Mouse (Mus musculus): ENCODE data around the gene Usp29. TPM values are rescaled to one million over a fixed set of nuclear protein-coding genes. Genes with fewer than 3 reads are reported as not detected.

Gene Usp29
- total and polyA plus RNA-seq, 3 experiments, result not detected

GRCm38 (mm10) chr7:6727351-6728121, 2.8 kb upstream of the Usp29 start:
- H3K27ac ChIP-seq (ENCODE audit: insufficient read depth, low read depth), result no peak overlapping the region
- H3K4me3 ChIP-seq (replicated peaks in 1 of 3; ENCODE audit: low read depth in 2 of 3, low read length in 2 of 3, poor library complexity in 1 of 3), result no peak overlapping the region
- no peaks in the 10 kb centered on the region for H3K27me3 ChIP-seq (replicated peaks)
- no peaks in the 10 kb centered on the region for H3K79me2 ChIP-seq (replicated peaks; ENCODE audit: control insufficient read depth, extremely low read depth, insufficient read depth, poor library complexity, severe bottlenecking)
- no peak overlapping the region for H3K9ac ChIP-seq (ENCODE audit: insufficient read depth, low read depth)
- no peaks in the 10 kb centered on the region for H3K4me1 ChIP-seq (ENCODE audit: control insufficient read depth in 1 of 2, insufficient read depth in 2 of 2)
- no peak overlapping the region for H3K4me2 ChIP-seq (ENCODE audit: insufficient read depth, low read depth, poor library complexity, severe bottlenecking)
- dilution Hi-C loops (cut with MboI; ENCODE audit: extremely low pct_ligation_motif_present, extremely low pct_unique_long_range_greater_than_20kb, low sequenced_read_pairs), result no loop called here
- in situ Hi-C loops (cut with MboI; ENCODE audit: low pct_ligation_motif_present, low pct_unique_long_range_greater_than_20kb, low sequenced_read_pairs), result no loop called here
- peaks cover 84% of the 10 kb centered on the region for H3K9me3 ChIP-seq (replicated peaks; ENCODE audit: low read length)
- TF ChIP-seq CTCF (conservative IDR thresholded peaks at IDR 0.05 in 1 of 2, IDR thresholded peaks at IDR 0.05 in 1 of 2; ENCODE audit: low read depth in 2 of 2, low read length in 2 of 2) (0 out of 4 replicates have a peak, but pooled peaks of 1 of the 2 experiments have one; percentile 7), SMC3 (IDR thresholded peaks at IDR 0.05; ENCODE audit: low read depth, low read length) (no peak)
- no peak for DNase-seq (ENCODE audit: extremely low read depth)
- no peaks in the 10 kb centered on the region for H3K36me3 ChIP-seq (replicated peaks in 1 of 2; ENCODE audit: control insufficient read depth in 1 of 2, insufficient read depth in 1 of 2, low read length in 1 of 2)

DNA sequence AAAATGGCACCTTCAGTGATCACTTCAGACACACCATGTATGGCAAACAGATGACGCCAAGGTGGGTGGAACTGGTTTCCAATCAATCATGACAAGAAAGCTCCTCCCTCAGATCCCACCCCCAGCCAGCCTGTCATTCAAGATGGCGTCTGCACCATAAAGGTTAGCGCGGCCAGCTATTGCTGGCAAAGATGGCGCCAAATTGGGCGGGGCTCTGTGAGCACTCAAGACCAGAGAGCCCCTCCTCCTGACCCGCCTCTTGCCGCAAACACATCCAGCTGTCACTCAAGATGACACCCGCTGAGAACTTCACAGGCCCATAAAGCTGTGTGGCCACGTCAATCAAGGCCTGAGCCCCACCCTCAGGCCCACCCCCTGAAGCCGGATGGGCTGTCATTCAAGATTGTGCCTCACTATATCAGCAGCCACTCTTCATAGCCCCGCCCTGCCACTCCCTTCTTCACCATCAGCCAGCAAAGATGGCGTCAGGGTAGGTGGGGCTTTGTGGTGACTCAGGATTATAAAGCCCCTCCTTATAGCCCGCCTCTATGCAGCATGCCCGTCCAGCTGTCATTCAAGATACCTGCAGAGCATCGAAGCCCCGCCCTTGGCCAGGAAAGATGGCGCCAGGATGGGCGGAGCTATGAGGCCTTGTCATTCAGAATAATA, 2.0 kb upstream of the Usp29 start:
- no peaks in the 10 kb centered on the region for H3K4me1 ChIP-seq (ENCODE audit: control insufficient read depth in 1 of 2, insufficient read depth in 2 of 2)
- no peaks in the 10 kb centered on the region for H3K79me2 ChIP-seq (replicated peaks; ENCODE audit: control insufficient read depth, extremely low read depth, insufficient read depth, poor library complexity, severe bottlenecking)
- in situ Hi-C loops (cut with MboI; ENCODE audit: low pct_ligation_motif_present, low pct_unique_long_range_greater_than_20kb, low sequenced_read_pairs) (no loop called here), dilution Hi-C loops (cut with MboI; ENCODE audit: extremely low pct_ligation_motif_present, extremely low pct_unique_long_range_greater_than_20kb, low sequenced_read_pairs) (no loop called here)
- no peaks in the 10 kb centered on the region for H3K36me3 ChIP-seq (replicated peaks in 1 of 2; ENCODE audit: control insufficient read depth in 1 of 2, insufficient read depth in 1 of 2, low read length in 1 of 2)
- no peak overlapping the region for H3K4me3 ChIP-seq (replicated peaks in 1 of 3; ENCODE audit: low read depth in 2 of 3, low read length in 2 of 3, poor library complexity in 1 of 3)
- no peaks in the 10 kb centered on the region for H3K27me3 ChIP-seq (replicated peaks)
- no peak for DNase-seq (ENCODE audit: extremely low read depth)
- no peak for TF ChIP-seq JUND (conservative IDR thresholded peaks at IDR 0.05; ENCODE audit: low read depth, low read length)
- TF ChIP-seq ELF1 (IDR thresholded peaks at IDR 0.05; ENCODE audit: low read depth, low read length), result no peak
- TF ChIP-seq ETS1 (conservative IDR thresholded peaks at IDR 0.05; ENCODE audit: low read depth, low read length), result no peak
- no peak for TF ChIP-seq MAZ (IDR thresholded peaks at IDR 0.05; ENCODE audit: low read depth, low read length)
- peaks cover 79% of the 10 kb centered on the region for H3K9me3 ChIP-seq (replicated peaks; ENCODE audit: low read length)
- H3K27ac ChIP-seq (ENCODE audit: insufficient read depth, low read depth), result no peak overlapping the region
- no peak overlapping the region for H3K4me2 ChIP-seq (ENCODE audit: insufficient read depth, low read depth, poor library complexity, severe bottlenecking)
- H3K9ac ChIP-seq (ENCODE audit: insufficient read depth, low read depth), result no peak overlapping the region

GRCm38 (mm10) chr7:6729061-6729817, 1.1 kb upstream of the Usp29 start:
- dilution Hi-C loops (cut with MboI; ENCODE audit: extremely low pct_ligation_motif_present, extremely low pct_unique_long_range_greater_than_20kb, low sequenced_read_pairs) (no loop called here), in situ Hi-C loops (cut with MboI; ENCODE audit: low pct_ligation_motif_present, low pct_unique_long_range_greater_than_20kb, low sequenced_read_pairs) (no loop called here)
- TF ChIP-seq ETS1 (conservative IDR thresholded peaks at IDR 0.05; ENCODE audit: low read depth, low read length) (no peak), MAFK (IDR thresholded peaks at IDR 0.05; ENCODE audit: insufficient replicate concordance, low read length) (no peak), RCOR1 (conservative IDR thresholded peaks at IDR 0.05; ENCODE audit: low read depth, low read length) (no peak), CHD2 (IDR thresholded peaks at IDR 0.05; ENCODE audit: low read length) (no peak), SMC3 (IDR thresholded peaks at IDR 0.05; ENCODE audit: low read depth, low read length) (no peak), KAT2A (IDR thresholded peaks at IDR 0.05; ENCODE audit: insufficient replicate concordance, low read length) (no peak), JUND (conservative IDR thresholded peaks at IDR 0.05; ENCODE audit: low read depth, low read length) (no peak), HCFC1 (IDR thresholded peaks at IDR 0.05; ENCODE audit: low read depth, low read length) (no peak), ZKSCAN1 (IDR thresholded peaks at IDR 0.05; ENCODE audit: borderline replicate concordance, low read depth, low read length) (no peak), IRF4 (IDR thresholded peaks at IDR 0.05; ENCODE audit: low read depth, low read length) (no peak), BHLHE40 (IDR thresholded peaks at IDR 0.05; ENCODE audit: low read depth, low read length) (no peak)
- peaks cover 72% of the 10 kb centered on the region for H3K9me3 ChIP-seq (replicated peaks; ENCODE audit: low read length)
- no peak overlapping the region for H3K27ac ChIP-seq (ENCODE audit: insufficient read depth, low read depth)
- H3K4me1 ChIP-seq (ENCODE audit: control insufficient read depth in 1 of 2, insufficient read depth in 2 of 2), result no peaks in the 10 kb centered on the region
- no peaks in the 10 kb centered on the region for H3K27me3 ChIP-seq (replicated peaks)
- H3K4me3 ChIP-seq (replicated peaks in 1 of 3; ENCODE audit: low read depth in 2 of 3, low read length in 2 of 3, poor library complexity in 1 of 3), result no peak overlapping the region
- DNase-seq (ENCODE audit: extremely low read depth), result no peak
- H3K4me2 ChIP-seq (ENCODE audit: insufficient read depth, low read depth, poor library complexity, severe bottlenecking), result no peak overlapping the region
- no peak overlapping the region for H3K9ac ChIP-seq (ENCODE audit: insufficient read depth, low read depth)
- no peaks in the 10 kb centered on the region for H3K36me3 ChIP-seq (replicated peaks in 1 of 2; ENCODE audit: control insufficient read depth in 1 of 2, insufficient read depth in 1 of 2, low read length in 1 of 2)
- no peaks in the 10 kb centered on the region for H3K79me2 ChIP-seq (replicated peaks; ENCODE audit: control insufficient read depth, extremely low read depth, insufficient read depth, poor library complexity, severe bottlenecking)

Data from CH12.LX (cell line).